Mouse (Mus musculus) heart, embryonic 14.5 days (tissue): ENCODE data around the gene Wdr92. TPM values are rescaled to one million over a fixed set of nuclear protein-coding genes. Genes with fewer than 3 reads are reported as not detected.
"Not testable (repeated sequence)": the region's sequence is repeated elsewhere in the genome, so short reads cannot be mapped to it uniquely, and the experiment has no call there.

Experiments used
- ATAC-seq: fragments of 200-750 bp; cut with Nextera tagmentation; 2 replicates; pipeline ENCODE4 v1.8.0; 2017; ENCODE audit warnings: low read depth, moderate TSS enrichment; ENCODE audit not compliant: insufficient number of reproducible peaks, insufficient read depth, low FRiP score
- H3K27ac ChIP-seq, 2 experiments: fragments of 200-500 bp in 1 of 2; fragments of 300-500 bp in 1 of 2; sonication (generic) in 1 of 2; replicated peaks in 1 of 2; 2 replicates each; pipeline ENCODE4 v1.5.1; 2012 to 2014; ENCODE audit warnings: low read depth in 2 of 2, low read length in 2 of 2, control low read depth in 1 of 2, mild to moderate bottlenecking in 1 of 2, mixed read lengths in 1 of 2; ENCODE audit not compliant: control insufficient read depth in 1 of 2, insufficient read depth in 1 of 2
- H3K27me3 ChIP-seq: fragments of 300-500 bp; sonication (generic); 2 replicates; pipeline ENCODE4 v1.6.1; 2014; ENCODE audit warnings: mild to moderate bottlenecking, low read length, control low read depth; ENCODE audit not compliant: control insufficient read depth, insufficient read depth
- H3K36me3 ChIP-seq: fragments of 300-500 bp; sonication (generic); 2 replicates; pipeline ENCODE4 v1.6.1; 2014; ENCODE audit warnings: mild to moderate bottlenecking, control low read depth, low read length, mixed read lengths; ENCODE audit not compliant: control insufficient read depth, insufficient read depth
- H3K4me1 ChIP-seq, 2 experiments: fragments of 200-500 bp in 1 of 2; fragments of 300-500 bp in 1 of 2; sonication (generic) in 1 of 2; 2 replicates each; pipeline ENCODE4 v1.6.1; 2012 to 2014; ENCODE audit warnings: low read length in 2 of 2, control low read depth in 1 of 2, mixed read lengths in 1 of 2; ENCODE audit not compliant: control insufficient read depth in 2 of 2, insufficient read depth in 2 of 2
- H3K4me2 ChIP-seq: fragments of 300-500 bp; sonication (generic); 2 replicates; pipeline ENCODE4 v1.6.1; 2014; ENCODE audit warnings: mild to moderate bottlenecking, low read length
- H3K4me3 ChIP-seq, 2 experiments: fragments of 200-500 bp in 1 of 2; fragments of 300-500 bp in 1 of 2; sonication (generic) in 1 of 2; 2 replicates each; pipeline ENCODE4 v1.5.1; 2012 to 2014; ENCODE audit warnings: low read length in 2 of 2, mild to moderate bottlenecking in 2 of 2, control low read depth in 1 of 2, low read depth in 1 of 2, moderate library complexity in 1 of 2; ENCODE audit not compliant: control insufficient read depth in 1 of 2, insufficient read depth in 1 of 2
- H3K9ac ChIP-seq: fragments of 300-500 bp; sonication (generic); 2 replicates; pipeline ENCODE4 v1.6.1; 2014; ENCODE audit warnings: mild to moderate bottlenecking, low read length
- H3K9me3 ChIP-seq: fragments of 300-500 bp; sonication (generic); 2 replicates; pipeline ENCODE4 v1.6.1; 2016; ENCODE audit warnings: low read length, control low read depth; ENCODE audit not compliant: control insufficient read depth
- WGBS: fragments of 180-500 bp; shearing (Covaris S2); extraction: QIAGEN DNeasy Blood & Tissue Kit; methylation state at CpG from one replicate; pipeline ENCODE4 v1.1.7; 2014; 5-methylcytosine and 5-hydroxymethylcytosine counted together
- polyA plus RNA-seq: library from polyadenylated mRNA; unstranded; fragments of >200 nt; fragmentation: Nextera tagmentation; extraction: Ambion mirVana; gene quantifications from 2 replicates; pipeline ENCODE4 v1.2.1, GENCODE M21; 2014

Gene Wdr92
- polyA plus RNA-seq, 1 experiment from 2014 or later = 18.0 TPM

DNA sequence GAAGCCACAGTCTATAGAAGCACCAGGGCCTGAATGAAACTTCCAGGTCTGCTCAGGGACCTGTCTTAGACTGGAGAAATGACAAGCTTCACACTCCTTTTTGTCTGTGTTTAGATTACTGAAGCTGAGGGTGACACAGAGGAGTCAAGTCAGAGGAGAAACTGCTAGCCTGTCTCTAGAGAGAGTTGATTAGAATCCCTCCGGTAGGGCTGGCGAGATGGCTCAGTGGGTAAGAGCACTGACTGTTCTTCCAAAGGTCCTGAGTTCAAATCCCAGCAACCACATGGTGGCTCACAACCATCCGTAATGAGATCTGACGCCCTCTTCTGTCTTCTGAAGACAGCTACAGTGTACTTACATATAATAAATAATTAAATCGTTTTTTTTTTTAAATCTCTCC lies 56.7 kb downstream of the Wdr92 start:
- not testable (repeated sequence) for H3K4me3 ChIP-seq, H3K27ac ChIP-seq, ATAC-seq, H3K36me3 ChIP-seq, H3K9me3 ChIP-seq, H3K4me1 ChIP-seq, H3K4me2 ChIP-seq, H3K27me3 ChIP-seq, H3K9ac ChIP-seq
- 84% methylated on average over 5 of the region's 5 CpGs for WGBS

DNA sequence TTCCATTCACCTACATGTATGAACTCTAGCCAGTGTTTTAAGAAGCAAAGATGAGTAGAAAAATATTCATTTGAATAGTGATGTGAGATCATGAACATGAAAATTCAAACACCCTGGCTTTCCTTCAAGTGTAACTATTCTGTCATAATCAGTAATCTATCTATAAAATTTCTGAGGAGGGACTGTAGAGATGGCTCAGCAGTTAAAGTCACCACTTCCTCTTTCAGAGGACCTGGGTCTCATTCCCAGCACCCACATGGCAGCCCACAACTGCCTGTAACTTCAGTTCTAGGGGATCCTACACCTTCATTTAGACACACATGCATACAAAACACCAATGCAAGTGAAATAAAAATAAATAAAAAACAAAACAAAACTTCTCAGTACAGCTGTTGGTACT lies 66.8 kb downstream of the Wdr92 start:
- no peak overlapping the region for H3K27ac ChIP-seq
- no peak overlapping the region for H3K4me3 ChIP-seq
- H3K27me3 ChIP-seq = no peaks in the 10 kb centered on the region
- H3K4me2 ChIP-seq = no peak overlapping the region
- no peaks in the 10 kb centered on the region for H3K9me3 ChIP-seq
- no peaks in the 10 kb centered on the region for H3K4me1 ChIP-seq
- no peak for ATAC-seq
- no peaks in the 10 kb centered on the region for H3K36me3 ChIP-seq
- no peak overlapping the region for H3K9ac ChIP-seq

DNA sequence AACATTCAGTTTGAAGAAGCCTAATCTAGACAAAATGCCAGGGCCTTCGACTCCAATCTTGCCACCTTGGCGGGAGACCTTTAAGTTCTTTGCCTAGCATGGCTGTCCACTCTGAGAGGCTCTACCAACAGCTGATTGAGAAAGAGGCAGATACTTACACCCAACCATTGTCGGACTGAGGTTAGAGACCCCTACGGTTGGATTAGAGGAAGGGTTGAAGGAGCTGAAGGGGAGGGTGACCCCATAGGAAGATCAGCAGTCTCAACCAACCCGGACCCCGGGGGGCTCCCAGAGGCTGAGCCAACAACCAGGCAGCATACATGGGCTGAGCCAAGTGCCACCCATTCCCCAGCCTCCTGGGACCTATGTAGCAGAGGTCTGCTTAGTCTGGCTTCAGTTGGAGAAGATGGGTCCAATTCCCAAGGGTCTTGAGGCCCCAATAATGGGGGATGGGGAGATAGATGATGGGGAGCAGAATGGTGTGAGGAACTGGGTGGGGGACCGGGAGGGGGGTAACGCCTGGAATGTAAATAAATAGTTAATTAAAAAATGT lies 75.0 kb downstream of the Wdr92 start:
- Histone ChIP-seq H3K9ac (peak overlapping the region; percentile 96), H3K4me1 (peaks cover 5 to 7% of the 10 kb centered on the region in 2 experiments; a peak in 2 of 4 replicates), H3K4me3 (peak overlapping the region; percentile 85 to 94), H3K9me3 (no peaks in the 10 kb centered on the region), H3K36me3 (no peaks in the 10 kb centered on the region), H3K27ac (no peak overlapping the region), H3K27me3 (no peaks in the 10 kb centered on the region), H3K4me2 (peak overlapping the region; percentile 66)
- 56% methylated on average over 8 of the region's 8 CpGs for WGBS
- no peak for ATAC-seq

DNA sequence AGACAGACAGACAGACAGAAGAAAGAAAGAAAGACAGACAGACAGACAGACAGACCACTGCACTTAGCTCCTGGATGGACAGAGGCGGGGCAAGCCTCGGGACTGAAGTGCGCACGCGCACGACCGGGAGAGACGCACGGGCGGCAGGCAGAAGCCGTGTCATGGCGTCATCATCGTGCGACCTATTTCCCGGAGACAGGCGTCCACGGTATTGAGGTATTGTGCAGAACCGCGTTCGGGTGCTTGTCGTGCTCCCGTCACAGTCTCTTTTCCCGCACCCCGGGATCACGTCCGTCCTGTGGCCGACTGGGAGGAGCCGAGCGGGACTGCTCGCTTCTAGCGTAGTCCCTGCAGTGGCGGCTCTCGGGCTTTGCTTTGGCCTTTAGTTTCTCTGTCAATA lies 75.5 kb downstream of the Wdr92 start, which contains the start of gene C1d:
TSS of gene C1d (plus strand) at position 137 of the 400 bp plus-strand sequence.
- Histone ChIP-seq H3K4me3 (peak within 1 kb of the TSS; percentile 85 to 94), H3K27me3 (no peaks in the 10 kb centered on the region), H3K4me2 (peak within 1 kb of the TSS; percentile 66), H3K36me3 (no peaks in the 10 kb centered on the region), H3K9me3 (no peaks in the 10 kb centered on the region), H3K4me1 (peaks cover 5 to 7% of the 10 kb centered on the region in 2 experiments; a peak in 2 of 4 replicates), H3K9ac (peak within 1 kb of the TSS; percentile 96), H3K27ac (peak within 1 kb of the TSS; percentile 88 to 90)
- peak; percentile 89 for ATAC-seq
- under 1% methylated on average over 33 of the region's 33 CpGs for WGBS

DNA sequence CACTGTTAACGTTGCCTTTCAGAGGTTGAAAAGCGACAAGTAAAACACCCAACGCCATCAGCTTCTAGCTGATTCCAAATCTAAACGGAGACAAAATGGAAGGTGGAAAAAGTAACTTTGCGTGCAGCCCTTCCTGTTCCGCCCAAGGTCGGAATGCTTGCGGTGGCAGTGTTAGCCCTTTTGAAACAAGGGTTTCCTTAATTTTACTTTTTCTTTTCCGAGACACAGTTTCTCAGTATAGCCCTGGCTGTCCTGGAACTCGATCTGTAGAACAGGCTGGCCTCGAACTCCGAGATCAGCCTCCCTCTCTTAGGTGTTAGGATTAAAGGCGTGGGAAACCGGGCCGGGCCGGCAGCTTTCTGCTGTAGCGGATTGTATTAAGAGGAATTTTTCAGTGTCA lies 76.0 kb downstream of the Wdr92 start:
- H3K36me3 ChIP-seq = no peaks in the 10 kb centered on the region
- H3K27ac ChIP-seq = peak overlapping the region; percentile 88 to 90
- H3K4me2 ChIP-seq = peak overlapping the region; percentile 66
- peak overlapping the region; percentile 85 to 94 for H3K4me3 ChIP-seq
- under 1% methylated on average over 17 of the region's 17 CpGs for WGBS
- peaks cover 5 to 7% of the 10 kb centered on the region in 2 experiments; a peak in 2 of 4 replicates for H3K4me1 ChIP-seq
- no peaks in the 10 kb centered on the region for H3K9me3 ChIP-seq
- ATAC-seq = no peak
- H3K27me3 ChIP-seq = no peaks in the 10 kb centered on the region
- H3K9ac ChIP-seq = peak overlapping the region; percentile 96

DNA sequence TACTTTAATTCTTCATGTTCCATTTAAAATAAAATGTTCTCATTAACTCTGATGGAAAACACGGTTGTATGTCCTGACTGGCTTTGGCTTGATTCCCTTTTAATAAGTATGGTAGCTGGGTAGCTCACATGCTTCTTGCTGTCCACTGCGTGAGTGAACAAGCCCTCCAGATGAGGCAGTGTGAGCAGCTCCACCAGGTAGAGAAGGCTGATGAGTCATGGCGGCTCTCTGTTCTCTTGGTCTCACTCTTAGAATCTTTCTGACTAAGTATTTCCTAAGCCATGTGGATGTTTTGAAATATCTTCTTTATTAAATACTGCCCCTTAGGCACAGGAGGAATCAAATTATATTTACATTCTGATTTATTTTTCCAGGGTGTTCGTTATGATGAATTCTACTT lies 85.3 kb downstream of the Wdr92 start:
- 91% methylated on average over 4 of the region's 4 CpGs for WGBS
- peaks cover 34% of the 10 kb centered on the region for H3K36me3 ChIP-seq
- no peak overlapping the region for H3K4me2 ChIP-seq
- ATAC-seq = no peak
- no peak overlapping the region for H3K27ac ChIP-seq
- no peaks in the 10 kb centered on the region for H3K9me3 ChIP-seq
- H3K4me3 ChIP-seq = no peak overlapping the region
- H3K9ac ChIP-seq = no peak overlapping the region
- H3K4me1 ChIP-seq = no peaks in the 10 kb centered on the region
- H3K27me3 ChIP-seq = no peaks in the 10 kb centered on the region

DNA sequence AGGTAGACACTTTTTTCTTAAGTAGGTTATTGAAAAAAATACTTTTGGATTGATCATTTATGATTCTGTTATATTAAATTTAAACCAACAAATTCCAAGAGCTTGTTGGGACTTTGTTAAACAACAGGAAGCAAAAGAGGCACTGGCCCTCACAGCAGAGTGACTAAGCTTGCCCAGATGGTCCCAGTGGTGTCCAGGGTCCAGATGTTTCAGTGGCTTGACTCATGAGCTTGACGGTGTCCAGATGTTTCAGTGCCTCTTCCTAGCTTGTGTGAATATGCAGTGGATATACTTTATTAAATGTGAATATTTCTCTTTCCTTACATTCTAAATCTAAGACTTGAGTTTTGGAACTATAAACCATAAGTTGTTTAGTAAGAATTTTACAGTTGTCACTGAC lies 86.9 kb downstream of the Wdr92 start:
- H3K4me1 ChIP-seq = no peaks in the 10 kb centered on the region
- no peaks in the 10 kb centered on the region for H3K9me3 ChIP-seq
- H3K9ac ChIP-seq = no peak overlapping the region
- peaks cover 33% of the 10 kb centered on the region for H3K36me3 ChIP-seq
- 89% methylated on average over 1 of the region's 1 CpGs for WGBS
- H3K27me3 ChIP-seq = no peaks in the 10 kb centered on the region
- H3K4me3 ChIP-seq = no peak overlapping the region
- no peak overlapping the region for H3K4me2 ChIP-seq
- H3K27ac ChIP-seq = no peak overlapping the region
- no peak for ATAC-seq

DNA sequence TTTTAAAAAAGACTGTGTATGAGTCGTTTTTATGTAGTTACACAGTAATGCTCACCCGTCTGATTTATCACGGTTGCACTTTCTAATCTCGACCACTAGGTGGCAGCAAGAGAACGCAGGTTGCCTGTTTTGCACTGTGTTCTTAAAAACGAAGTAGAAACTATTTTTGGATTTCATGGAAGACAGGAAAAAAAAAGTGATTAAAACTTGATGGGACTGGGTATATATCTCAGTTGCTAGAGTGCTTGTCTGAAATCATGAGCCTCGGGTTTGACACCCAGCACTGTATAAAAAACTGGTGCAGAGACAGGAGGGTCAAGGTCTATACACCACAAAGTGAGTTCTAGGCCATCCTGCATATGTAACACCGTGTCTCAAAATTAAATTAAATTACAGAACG lies 98.1 kb downstream of the Wdr92 start:
- Histone ChIP-seq H3K4me1 (no peaks in the 10 kb centered on the region), H3K9ac (no peak overlapping the region), H3K4me2 (no peak overlapping the region), H3K27me3 (no peaks in the 10 kb centered on the region), H3K4me3 (no peak overlapping the region), H3K9me3 (no peaks in the 10 kb centered on the region), H3K27ac (no peak overlapping the region), H3K36me3 (no peaks in the 10 kb centered on the region)
- 14% methylated on average over 9 of the region's 9 CpGs for WGBS
- no peak for ATAC-seq
